Mouse (Mus musculus) liver, adult 2 months (tissue): ENCODE data around the gene Dhx8.

ENCODE experiments used
- CTCF ChIP-seq: fragments of 200-500 bp; IDR thresholded peaks from 2 replicates; pipeline ENCODE4 v1.5.1; 2011; ENCODE audit warnings: low read depth, low read length, control low read depth
- POLR2A ChIP-seq: fragments of 200-500 bp; IDR thresholded peaks from 2 replicates; pipeline ENCODE4 v1.6.1; 2011; ENCODE audit warnings: low read length, control low read depth; ENCODE audit not compliant: insufficient read depth; ENCODE audit errors: extremely low read depth

DNA sequence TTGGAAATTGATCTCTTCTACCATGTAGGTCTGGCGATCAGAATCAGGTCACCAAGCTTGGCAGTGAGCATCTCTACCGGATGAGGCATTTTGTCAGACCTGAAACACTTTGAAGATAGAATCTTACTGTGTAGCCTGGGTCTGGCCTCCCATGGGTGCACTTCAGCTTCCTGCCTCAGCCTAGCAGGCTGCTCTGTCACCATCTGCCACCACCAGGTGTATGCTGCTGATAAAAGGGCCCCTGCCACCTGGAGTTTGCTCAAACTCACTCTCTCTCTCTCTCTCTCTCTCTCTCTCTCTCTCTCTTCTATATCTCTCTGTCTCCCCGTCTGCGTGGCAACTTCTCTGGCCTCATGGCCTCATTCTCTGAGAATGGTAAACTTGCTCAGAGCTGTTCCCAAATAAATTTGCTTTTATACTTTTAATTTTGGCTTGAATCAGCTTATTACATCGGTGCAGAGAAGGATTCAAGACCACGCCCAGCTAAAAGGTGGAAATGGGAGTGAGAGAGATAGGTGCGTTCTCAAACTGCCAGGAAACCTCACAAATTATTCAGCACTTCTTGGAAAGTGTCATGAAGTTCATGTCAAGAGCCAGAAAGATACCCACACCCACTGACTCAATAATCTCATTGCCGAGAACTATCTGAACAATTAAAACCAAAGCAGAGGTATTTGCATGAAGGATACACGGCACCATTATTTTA is 35.4 kb upstream of the Dhx8 start:
- no peak for TF ChIP-seq CTCF
- TF ChIP-seq POLR2A: no peak
